Mouse (Mus musculus): ENCODE results near the gene Usp20.

- no peak for TF ChIP-seq CTCF (conservative IDR thresholded peaks at IDR 0.05; ENCODE audit: low read length)
- TF ChIP-seq POU5F1 (IDR thresholded peaks at IDR 0.05; ENCODE audit: borderline replicate concordance, low read length), result no peak
Observed at GRCm38 (mm10) chr2:30937731-30938130, 44.3 kb upstream of the Usp20 start.
